Mouse (Mus musculus) forebrain, embryonic 16.5 days (tissue): Measurements from ENCODE around the gene Fndc7. TPM values are rescaled to one million over a fixed set of nuclear protein-coding genes. Genes with fewer than 3 reads are reported as not detected.

Source experiments
- ATAC-seq: fragments of 200-750 bp; cut with Nextera tagmentation; 2 replicates; pipeline ENCODE4 v1.8.0; 2017; ENCODE audit warnings: mild to moderate bottlenecking, moderate library complexity
- H3K27ac ChIP-seq: fragments of 300-500 bp; sonication (generic); 2 replicates; pipeline ENCODE4 v1.5.1; 2014; ENCODE audit warnings: low read length, control low read depth
- H3K27me3 ChIP-seq: fragments of 300-500 bp; sonication (generic); replicated peaks from 2 replicates; pipeline ENCODE4 v1.6.1; 2014; ENCODE audit warnings: low read length; ENCODE audit not compliant: control insufficient read depth, insufficient read depth
- H3K36me3 ChIP-seq: fragments of 300-500 bp; sonication (generic); 2 replicates; pipeline ENCODE4 v1.6.1; 2014; ENCODE audit not compliant: control insufficient read depth, insufficient read depth
- H3K4me1 ChIP-seq: fragments of 300-500 bp; sonication (generic); replicated peaks from 2 replicates; pipeline ENCODE4 v1.6.1; 2014; ENCODE audit warnings: low read length; ENCODE audit not compliant: control insufficient read depth, insufficient read depth
- H3K4me2 ChIP-seq: fragments of 300-500 bp; sonication (generic); 2 replicates; pipeline ENCODE4 v1.6.1; 2014; ENCODE audit warnings: mild to moderate bottlenecking, low read length, control low read depth
- H3K4me3 ChIP-seq: fragments of 300-500 bp; sonication (generic); replicated peaks from 2 replicates; pipeline ENCODE4 v1.5.1; 2014; ENCODE audit warnings: mild to moderate bottlenecking, low read length, control low read depth
- H3K9ac ChIP-seq: fragments of 300-500 bp; sonication (generic); replicated peaks from 2 replicates; pipeline ENCODE4 v1.6.1; 2014; ENCODE audit warnings: low read depth, low read length, control low read depth
- H3K9me3 ChIP-seq: fragments of 300-500 bp; sonication (generic); 2 replicates; pipeline ENCODE4 v1.6.1; 2016; ENCODE audit warnings: low read length; ENCODE audit not compliant: control insufficient read depth
- WGBS: fragments of 180-500 bp; shearing (Covaris S2); extraction: QIAGEN DNeasy Blood & Tissue Kit; methylation state at CpG from one replicate; pipeline ENCODE4 v1.1.7; 2014; 5-methylcytosine and 5-hydroxymethylcytosine counted together
- polyA plus RNA-seq: library from polyadenylated mRNA; unstranded; fragments of >200 nt; fragmentation: Nextera tagmentation; extraction: Ambion mirVana; gene quantifications from 2 replicates; pipeline ENCODE4 v1.2.1, GENCODE M21; 2015

Fndc7 gene
- polyA plus RNA-seq, 1 experiment from 2014 or later: not detected

- Histone ChIP-seq H3K4me1 (peaks cover 21% of the 10 kb centered on the region), H3K9ac (no peak overlapping the region), H3K9me3 (no peaks in the 10 kb centered on the region), H3K36me3 (no peaks in the 10 kb centered on the region), H3K27ac (no peak overlapping the region), H3K4me3 (no peak overlapping the region), H3K4me2 (no peak overlapping the region), H3K27me3 (no peaks in the 10 kb centered on the region)
- WGBS: 89% methylated on average over 2 of the region's 2 CpGs
- ATAC-seq: no peak
Measured at GRCm38 (mm10) chr3:108860786-108861185, 29.0 kb downstream of the Fndc7 start.

- no peaks in the 10 kb centered on the region for H3K36me3 ChIP-seq
- H3K4me3 ChIP-seq: no peak overlapping the region
- H3K27me3 ChIP-seq: no peaks in the 10 kb centered on the region
- H3K4me2 ChIP-seq: peak overlapping the region; percentile 24; the same call in 1 of the 2 replicates
- H3K9me3 ChIP-seq: no peaks in the 10 kb centered on the region
- ATAC-seq: peak; percentile 93
- peak overlapping the region; percentile 21 for H3K27ac ChIP-seq
- no peak overlapping the region for H3K9ac ChIP-seq
- WGBS: 7% methylated on average over 7 of the region's 7 CpGs
- H3K4me1 ChIP-seq: peaks cover 28% of the 10 kb centered on the region
Measured at GRCm38 (mm10) chr3:108858231-108858770, 31.5 kb downstream of the Fndc7 start.

- Histone ChIP-seq H3K4me3 (no peak overlapping the region), H3K27ac (peak overlapping the region; percentile 21), H3K36me3 (no peaks in the 10 kb centered on the region), H3K27me3 (no peaks in the 10 kb centered on the region), H3K9me3 (no peaks in the 10 kb centered on the region), H3K4me1 (peaks cover 28% of the 10 kb centered on the region), H3K9ac (no peak overlapping the region), H3K4me2 (no peak overlapping the region)
- 0 out of 2 replicates have a peak, but pooled peaks have one; percentile 0 for ATAC-seq
- WGBS: 85% methylated on average over 1 of the region's 1 CpGs
Measured at GRCm38 (mm10) chr3:108857714-108858113, 32.1 kb downstream of the Fndc7 start.

- H3K27ac ChIP-seq: no peak overlapping the region
- no peaks in the 10 kb centered on the region for H3K9me3 ChIP-seq
- no peak overlapping the region for H3K4me2 ChIP-seq
- whole genome bisulfite sequencing: 25% methylated on average over 3 of the region's 3 CpGs
- no peaks in the 10 kb centered on the region for H3K36me3 ChIP-seq
- no peaks in the 10 kb centered on the region for H3K27me3 ChIP-seq
- no peak for ATAC-seq
- no peak overlapping the region for H3K9ac ChIP-seq
- no peak overlapping the region for H3K4me3 ChIP-seq
- H3K4me1 ChIP-seq: peaks cover 28% of the 10 kb centered on the region
Measured at GRCm38 (mm10) chr3:108857124-108857470, 32.7 kb downstream of the Fndc7 start.

GRCm38 (mm10) chr3:108856386-108857123, 33.3 kb downstream of the Fndc7 start:
- ATAC-seq: no peak
- 46% methylated on average over 8 of the region's 8 CpGs for WGBS
- peaks cover 28% of the 10 kb centered on the region for H3K4me1 ChIP-seq
- H3K4me2 ChIP-seq: no peak overlapping the region
- H3K9ac ChIP-seq: no peak overlapping the region
- H3K27ac ChIP-seq: no peak overlapping the region
- H3K9me3 ChIP-seq: no peaks in the 10 kb centered on the region
- no peaks in the 10 kb centered on the region for H3K36me3 ChIP-seq
- no peak overlapping the region for H3K4me3 ChIP-seq
- no peaks in the 10 kb centered on the region for H3K27me3 ChIP-seq

GRCm38 (mm10) chr3:108855864-108856263, 33.9 kb downstream of the Fndc7 start:
- 50% methylated on average over 10 of the region's 10 CpGs for WGBS
- H3K4me2 ChIP-seq: no peak overlapping the region
- no peaks in the 10 kb centered on the region for H3K36me3 ChIP-seq
- H3K27me3 ChIP-seq: no peaks in the 10 kb centered on the region
- H3K9me3 ChIP-seq: no peaks in the 10 kb centered on the region
- no peak for ATAC-seq
- no peak overlapping the region for H3K27ac ChIP-seq
- H3K4me1 ChIP-seq: peaks cover 28% of the 10 kb centered on the region
- no peak overlapping the region for H3K9ac ChIP-seq
- H3K4me3 ChIP-seq: no peak overlapping the region

GRCm38 (mm10) chr3:108855371-108855770, 34.4 kb downstream of the Fndc7 start:
- WGBS: 43% methylated on average over 12 of the region's 12 CpGs
- no peaks in the 10 kb centered on the region for H3K27me3 ChIP-seq
- H3K4me3 ChIP-seq: no peak overlapping the region
- H3K27ac ChIP-seq: peak overlapping the region; percentile 11; the same call in 1 of the 2 replicates
- H3K9ac ChIP-seq: peak overlapping the region; percentile 37
- no peak overlapping the region; the same call in 1 of the 2 replicates for H3K4me2 ChIP-seq
- H3K4me1 ChIP-seq: peaks cover 28% of the 10 kb centered on the region
- no peaks in the 10 kb centered on the region for H3K36me3 ChIP-seq
- H3K9me3 ChIP-seq: no peaks in the 10 kb centered on the region
- peak; percentile 51 for ATAC-seq

- peaks cover 19% of the 10 kb centered on the region for H3K4me1 ChIP-seq
- H3K4me2 ChIP-seq: no peak overlapping the region
- ATAC-seq: no peak
- H3K9ac ChIP-seq: no peak overlapping the region
- no peak overlapping the region for H3K4me3 ChIP-seq
- H3K36me3 ChIP-seq: no peaks in the 10 kb centered on the region
- 79% methylated on average over 1 of the region's 1 CpGs for WGBS
- H3K9me3 ChIP-seq: no peaks in the 10 kb centered on the region
- no peak overlapping the region for H3K27ac ChIP-seq
- H3K27me3 ChIP-seq: no peaks in the 10 kb centered on the region
Measured at GRCm38 (mm10) chr3:108853266-108853665, 36.5 kb downstream of the Fndc7 start.

GRCm38 (mm10) chr3:108851996-108852697, 37.7 kb downstream of the Fndc7 start:
- no peaks in the 10 kb centered on the region for H3K36me3 ChIP-seq
- no peaks in the 10 kb centered on the region for H3K27me3 ChIP-seq
- H3K4me3 ChIP-seq: no peak overlapping the region
- no peak overlapping the region for H3K4me2 ChIP-seq
- 70% methylated on average over 6 of the region's 6 CpGs for WGBS
- H3K9ac ChIP-seq: no peak overlapping the region
- peaks cover 13% of the 10 kb centered on the region for H3K4me1 ChIP-seq
- no peak overlapping the region for H3K27ac ChIP-seq
- H3K9me3 ChIP-seq: no peaks in the 10 kb centered on the region
- no peak for ATAC-seq
